Mouse (Mus musculus) liver, embryonic 14.5 days (tissue): ENCODE measurements around the gene Mecom.

Experiments
- CTCF ChIP-seq: IDR thresholded peaks from 2 replicates; pipeline ENCODE4 v1.5.1; 2016; ENCODE audit warnings: antibody characterized with exemption, low read depth, control low read depth
- EP300 ChIP-seq: IDR thresholded peaks from 2 replicates; pipeline ENCODE4 v1.6.1; 2016; ENCODE audit warnings: antibody characterized with exemption, low read depth

- TF ChIP-seq CTCF (no peak), EP300 (no peak)
Measured at GRCm38 (mm10) chr3:30018202-30018601, 529.6 kb downstream of the Mecom start.
